Mouse (Mus musculus) stomach, postnatal 0 days (tissue): ENCODE results near the gene Xaf1. TPM values are rescaled to one million over a fixed set of nuclear protein-coding genes. Genes with fewer than 3 reads are reported as not detected.
"Not testable (repeated sequence)": the region's sequence is repeated elsewhere in the genome, so short reads cannot be mapped to it uniquely, and the experiment has no call there.

Experiments
- ATAC-seq: fragments of 200-750 bp; cut with Nextera tagmentation; 2 replicates; pipeline ENCODE4 v1.8.0; 2017; ENCODE audit not compliant: low FRiP score, low TSS enrichment
- DNase-seq: peaks from one replicate; pipeline ENCODE4 v3.0.0-alpha.2; 2016; ENCODE audit warnings: low spot score
- H3K27ac ChIP-seq: fragments of 300-500 bp; sonication (generic); replicated peaks from 2 replicates; pipeline ENCODE4 v1.5.1; 2014; ENCODE audit warnings: mild to moderate bottlenecking, control low read depth
- H3K27me3 ChIP-seq: fragments of 300-500 bp; sonication (generic); 2 replicates; pipeline ENCODE4 v1.6.1; 2014; ENCODE audit warnings: low read length; ENCODE audit not compliant: control insufficient read depth, insufficient read depth
- H3K36me3 ChIP-seq: fragments of 300-500 bp; sonication (generic); 2 replicates; pipeline ENCODE4 v1.6.1; 2014; ENCODE audit warnings: low read length, mixed read lengths; ENCODE audit not compliant: control insufficient read depth, insufficient read depth
- H3K4me1 ChIP-seq: fragments of 300-500 bp; sonication (generic); replicated peaks from 2 replicates; pipeline ENCODE4 v1.6.1; 2014; ENCODE audit warnings: antibody characterized with exemption; ENCODE audit not compliant: control insufficient read depth, insufficient read depth
- H3K4me2 ChIP-seq: fragments of 300-500 bp; sonication (generic); replicated peaks from 2 replicates; pipeline ENCODE4 v1.6.1; 2014; ENCODE audit warnings: low read depth, mild to moderate bottlenecking, control low read depth, moderate library complexity
- H3K4me3 ChIP-seq: fragments of 300-500 bp; sonication (generic); 2 replicates; pipeline ENCODE4 v1.5.1; 2014; ENCODE audit warnings: low read depth, low read length, control low read depth
- H3K9ac ChIP-seq: fragments of 300-500 bp; sonication (generic); 2 replicates; pipeline ENCODE4 v1.6.1; 2014; ENCODE audit warnings: mild to moderate bottlenecking, low read length, control low read depth, mixed read lengths
- H3K9me3 ChIP-seq: fragments of 300-500 bp; sonication (generic); 2 replicates; pipeline ENCODE4 v1.6.1; 2016; ENCODE audit warnings: low read length; ENCODE audit not compliant: control insufficient read depth
- CTCF ChIP-seq: IDR thresholded peaks from 2 replicates; pipeline ENCODE4 v1.5.1; 2016; ENCODE audit warnings: antibody characterized with exemption, low read depth, mild to moderate bottlenecking, moderate library complexity
- EP300 ChIP-seq: optimal IDR thresholded peaks from 2 replicates; pipeline ENCODE3; 2016; ENCODE audit warnings: antibody characterized with exemption
- WGBS: fragments of 180-500 bp; shearing (Covaris S2); extraction: QIAGEN DNeasy Blood & Tissue Kit; methylation state at CpG from one replicate; pipeline ENCODE4 v1.1.7; 2014; 5-methylcytosine and 5-hydroxymethylcytosine counted together
- polyA plus RNA-seq: library from polyadenylated mRNA; unstranded; fragments of >200 nt; fragmentation: Nextera tagmentation; extraction: Ambion mirVana; gene quantifications from 2 replicates; pipeline ENCODE4 v1.2.1, GENCODE M21; 2015

Gene Xaf1
- polyA plus RNA-seq, 1 experiment from 2014 or later, result 23.3 TPM

DNA sequence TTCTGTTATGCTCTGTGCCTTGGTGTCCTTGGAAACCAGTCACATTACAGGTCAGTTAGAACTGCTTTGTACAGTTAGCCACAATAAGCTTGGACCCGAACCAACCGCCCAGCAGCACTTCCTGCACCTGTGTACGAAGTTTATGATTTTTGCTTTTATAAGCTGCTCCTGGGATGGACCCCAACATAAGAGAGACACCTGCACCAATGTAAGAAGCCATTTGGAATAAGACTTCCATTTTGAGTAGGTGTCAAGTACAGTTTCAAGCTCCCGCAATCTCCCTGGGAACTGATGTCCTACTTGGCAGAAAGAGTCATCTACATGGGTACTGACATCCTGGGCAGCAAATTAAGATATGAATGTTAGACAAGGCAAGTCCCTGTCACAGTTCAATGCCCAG lies 38.3 kb downstream of the Xaf1 start:
- Histone ChIP-seq H3K27ac (no peak overlapping the region), H3K27me3 (no peaks in the 10 kb centered on the region), H3K9ac (no peak overlapping the region), H3K36me3 (no peaks in the 10 kb centered on the region), H3K9me3 (no peaks in the 10 kb centered on the region), H3K4me3 (no peak overlapping the region), H3K4me1 (no peaks in the 10 kb centered on the region), H3K4me2 (no peak overlapping the region)
- DNase-seq (no peak), ATAC-seq (no peak)
- TF ChIP-seq CTCF, result no peak
- TF ChIP-seq EP300, result no peak
- WGBS, result 75% methylated on average over 4 of the region's 4 CpGs

DNA sequence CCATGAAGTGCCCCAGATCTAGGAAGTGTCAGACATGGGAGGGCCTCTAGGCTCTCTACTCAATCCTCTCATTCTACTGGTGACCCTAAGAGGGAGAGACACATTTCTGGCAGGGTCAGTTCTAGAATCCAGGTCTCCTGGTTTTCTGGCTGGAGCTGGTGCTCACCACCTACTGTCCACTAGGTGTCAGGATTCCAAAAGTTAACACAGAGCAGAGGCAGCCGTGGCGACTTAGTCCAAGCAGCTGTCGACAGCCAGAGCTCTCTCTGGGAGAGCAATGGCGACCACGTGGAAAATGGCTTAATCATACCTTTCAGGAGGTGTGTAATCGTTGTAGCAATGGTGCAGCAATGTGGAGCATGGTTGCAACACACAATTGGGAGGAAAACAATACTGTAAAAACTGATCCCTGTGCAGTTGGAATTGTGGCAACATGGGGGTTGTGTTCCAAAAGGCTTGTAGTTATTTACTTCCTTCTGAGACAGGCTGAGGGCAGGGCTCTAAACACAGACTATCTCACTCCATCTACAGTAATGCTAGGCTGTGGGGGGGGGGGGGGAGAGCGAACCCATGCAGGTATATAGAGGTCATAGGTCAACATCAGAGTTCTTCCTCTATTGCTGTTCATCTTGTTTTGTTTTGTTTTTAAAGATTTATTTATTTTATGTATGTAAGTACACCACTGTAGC lies 41.3 kb downstream of the Xaf1 start:
- Histone ChIP-seq H3K27me3 (no peaks in the 10 kb centered on the region), H3K27ac (no peak overlapping the region), H3K9me3 (no peaks in the 10 kb centered on the region), H3K4me1 (no peaks in the 10 kb centered on the region), H3K4me3 (no peak overlapping the region), H3K4me2 (no peak overlapping the region; the same call in 1 of the 2 replicates), H3K9ac (no peak overlapping the region), H3K36me3 (no peaks in the 10 kb centered on the region)
- peak; percentile 58 for DNase-seq
- 8% methylated on average over 7 of the region's 7 CpGs for WGBS
- TF ChIP-seq CTCF (peak; percentile 86), EP300 (no peak)
- ATAC-seq, result peak; percentile 82

- H3K27ac ChIP-seq, H3K4me2 ChIP-seq, H3K27me3 ChIP-seq, H3K9ac ChIP-seq, H3K4me1 ChIP-seq, H3K9me3 ChIP-seq, DNase-seq, ATAC-seq, H3K4me3 ChIP-seq, H3K36me3 ChIP-seq: not testable (repeated sequence)
- 84% methylated on average over 5 of the region's 5 CpGs for WGBS
Observed at GRCm38 (mm10) chr11:72343238-72343625, 41.8 kb downstream of the Xaf1 start.

DNA sequence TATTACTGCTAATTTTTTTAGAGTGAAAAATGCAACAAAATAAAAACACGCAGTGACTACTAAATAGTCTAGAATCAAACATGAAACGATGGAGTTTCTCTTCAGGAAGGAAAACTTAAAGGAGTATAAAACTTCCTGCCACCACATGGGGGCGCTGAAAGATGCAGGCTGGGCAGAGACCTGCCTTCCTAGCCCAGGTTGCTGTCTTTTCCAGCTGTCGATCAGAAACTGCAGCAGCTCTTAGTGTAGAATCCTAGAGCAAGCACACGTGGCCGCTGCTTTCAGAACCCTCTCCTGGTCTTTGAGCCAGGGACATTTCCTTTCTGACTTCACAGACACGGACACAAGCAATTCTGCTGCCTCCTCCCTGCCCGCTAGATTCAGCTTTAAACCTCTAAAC lies 42.5 kb downstream of the Xaf1 start:
- H3K9ac ChIP-seq, result no peak overlapping the region
- H3K36me3 ChIP-seq, result no peaks in the 10 kb centered on the region
- ATAC-seq (no peak), DNase-seq (peak; percentile 70)
- no peaks in the 10 kb centered on the region for H3K27me3 ChIP-seq
- no peaks in the 10 kb centered on the region for H3K9me3 ChIP-seq
- H3K27ac ChIP-seq, result no peak overlapping the region
- TF ChIP-seq CTCF (peak; percentile 81), EP300 (no peak)
- H3K4me2 ChIP-seq, result no peak overlapping the region
- no peaks in the 10 kb centered on the region for H3K4me1 ChIP-seq
- 28% methylated on average over 8 of the region's 8 CpGs for WGBS
- no peak overlapping the region for H3K4me3 ChIP-seq

DNA sequence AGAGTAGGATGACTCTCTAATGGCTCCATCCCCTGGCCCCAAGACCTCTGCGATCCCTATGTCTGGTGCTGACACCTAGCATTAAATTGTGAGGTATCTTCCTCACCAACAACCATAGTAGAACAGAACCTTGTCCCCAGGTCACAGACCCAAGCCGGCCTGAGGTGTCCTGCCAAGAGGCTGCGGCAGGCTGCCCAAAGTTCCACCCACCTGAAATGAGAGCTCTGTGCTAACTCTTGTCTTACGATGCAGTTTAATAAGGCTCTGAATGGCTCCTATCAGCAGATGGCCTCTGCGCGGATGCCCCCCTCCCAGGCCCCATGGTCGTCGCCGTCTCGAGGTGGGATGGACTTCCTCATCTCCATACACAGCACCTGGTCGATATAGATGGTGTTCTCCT lies 43.1 kb downstream of the Xaf1 start:
- 88% methylated on average over 11 of the region's 11 CpGs for WGBS
- no peak overlapping the region for H3K4me3 ChIP-seq
- no peaks in the 10 kb centered on the region for H3K36me3 ChIP-seq
- no peak overlapping the region for H3K27ac ChIP-seq
- no peak overlapping the region for H3K4me2 ChIP-seq
- no peaks in the 10 kb centered on the region for H3K4me1 ChIP-seq
- no peak overlapping the region for H3K9ac ChIP-seq
- TF ChIP-seq EP300 (no peak), CTCF (no peak)
- DNase-seq, result no peak
- no peaks in the 10 kb centered on the region for H3K9me3 ChIP-seq
- ATAC-seq, result no peak
- no peaks in the 10 kb centered on the region for H3K27me3 ChIP-seq

- H3K27ac ChIP-seq, result no peak overlapping the region
- H3K27me3 ChIP-seq, result no peaks in the 10 kb centered on the region
- H3K36me3 ChIP-seq, result no peaks in the 10 kb centered on the region
- ATAC-seq (no peak), DNase-seq (peak; percentile 16)
- H3K9ac ChIP-seq, result no peak overlapping the region
- H3K4me2 ChIP-seq, result no peak overlapping the region
- H3K9me3 ChIP-seq, result no peaks in the 10 kb centered on the region
- H3K4me3 ChIP-seq, result no peak overlapping the region
- H3K4me1 ChIP-seq, result no peaks in the 10 kb centered on the region
- WGBS, result 33% methylated on average over 10 of the region's 10 CpGs
- TF ChIP-seq CTCF (no peak), EP300 (no peak)
Observed at GRCm38 (mm10) chr11:72348563-72348962, 47.1 kb downstream of the Xaf1 start.
